Mouse (Mus musculus) leukemia stem cell, adult 10-12 weeks (primary cell): ENCODE measurements around the gene Olfr1250. TPM values are rescaled to one million over a fixed set of nuclear protein-coding genes. Genes with fewer than 3 reads are reported as not detected.

Source experiments
- polyA plus RNA-seq: library from polyadenylated mRNA; stranded (reverse); fragments of >175 nt; gene quantifications from 2 replicates; pipeline ENCODE4 v1.2.3, GENCODE M21; 2012; ENCODE audit warnings: low replicate concordance

Olfr1250 gene
- polyA plus RNA-seq, result not detected in 2 replicates

DNA sequence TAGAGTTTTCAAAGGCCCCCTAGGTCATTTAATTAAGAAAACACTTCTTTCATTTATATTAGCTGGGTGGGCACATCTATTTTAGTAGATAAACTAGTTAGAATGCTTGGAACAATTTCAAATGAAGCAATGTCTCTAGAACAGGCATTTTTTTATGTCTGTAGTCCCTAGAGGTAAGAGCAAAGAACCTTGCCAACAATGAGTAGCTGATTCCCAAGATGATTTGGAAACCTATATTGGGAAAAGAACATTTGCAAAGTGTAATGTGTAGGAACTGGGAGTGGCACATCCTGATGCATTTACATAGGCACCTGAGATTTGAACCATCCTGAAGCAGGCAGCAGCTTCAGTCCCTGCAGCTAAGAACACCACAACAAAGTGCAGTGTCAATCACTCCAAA, at the start of gene Olfr1250:
Gene Olfr1250 (minus strand): TSS at position 101 of the 400 bp plus-strand sequence.

DNA sequence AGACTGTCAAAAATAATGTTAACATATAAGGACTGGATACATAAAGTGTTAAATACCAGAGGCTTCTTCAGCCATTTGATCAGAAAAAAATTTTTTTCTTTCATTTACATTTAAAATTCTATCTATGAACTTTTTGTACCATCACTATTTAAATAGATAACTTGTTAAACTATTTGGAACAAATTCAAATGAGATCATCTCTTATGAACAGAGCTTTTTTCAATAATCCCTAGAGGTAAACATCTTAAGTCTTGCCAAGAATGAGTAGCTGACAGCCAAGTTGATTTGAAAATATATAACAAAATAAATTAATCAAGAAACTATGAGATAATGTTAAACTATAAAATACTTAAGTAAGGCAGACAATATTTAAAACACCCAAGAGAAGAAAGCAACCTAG, 10.6 kb upstream of the Olfr1250 start, which contains the start of gene Olfr1251:
Gene Olfr1251 (minus strand): TSS at position 101 of the 400 bp plus-strand sequence.

GRCm38 (mm10) chr2:89634883-89635282, 26.4 kb downstream of the Olfr1250 start, which contains the start of gene Olfr1249:
Olfr1249 (minus strand) TSS chr2:89634983.

DNA sequence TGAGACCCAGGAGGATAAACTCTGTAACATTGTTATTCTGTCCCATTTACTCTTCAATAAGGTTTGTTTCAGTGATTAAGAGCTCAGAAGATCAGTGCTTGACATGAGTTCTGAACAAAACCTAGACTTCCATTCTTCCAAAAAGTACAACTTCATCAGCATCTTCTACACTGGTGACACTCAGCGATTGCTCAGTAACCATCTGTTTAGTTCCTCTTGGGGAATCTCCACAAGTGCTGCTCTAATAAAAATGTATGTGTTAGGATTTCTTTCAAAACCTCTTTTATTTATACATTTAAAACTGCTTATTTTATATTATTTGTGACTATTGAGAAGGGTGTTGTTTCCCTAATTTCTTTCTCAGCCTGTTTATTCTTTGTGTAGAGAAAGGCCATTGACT, 43.1 kb downstream of the Olfr1250 start, which contains the start of gene Olfr1248:
Gene Olfr1248 (minus strand): TSS at position 101 of the 400 bp plus-strand sequence.

DNA sequence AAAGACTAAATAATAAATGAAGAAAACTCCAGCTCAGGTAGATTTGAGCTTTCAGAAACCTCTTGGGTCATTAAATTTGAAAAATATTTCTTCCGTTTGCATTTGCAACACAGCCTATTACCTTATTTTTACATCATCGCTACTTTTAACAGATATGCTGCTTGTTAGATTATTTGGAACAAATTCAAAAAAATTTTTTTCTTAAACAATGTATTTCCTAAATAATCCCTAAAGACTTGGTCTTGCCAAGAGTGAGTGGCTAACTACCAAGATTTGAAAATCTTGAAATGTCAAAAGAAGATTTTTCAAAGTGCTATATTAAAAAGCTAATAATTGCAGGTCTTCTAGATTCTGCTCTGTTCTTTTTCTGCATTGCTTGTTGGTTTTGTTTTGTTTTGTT, 47.2 kb downstream of the Olfr1250 start, which contains the start of gene Olfr1247:
Gene Olfr1247 (minus strand): TSS at position 101 of the 400 bp plus-strand sequence.

Other genes with a start within 250 kb of the Olfr1250 start
- gene Olfr1239, start 241.1 kb downstream of the Olfr1250 start, polyA plus RNA-seq, result not detected in 2 replicates
- not detected in 2 replicates for gene Olfr1240, start 218.5 kb downstream of the Olfr1250 start, polyA plus RNA-seq
- not detected in 2 replicates for gene Olfr1241, start 174.3 kb downstream of the Olfr1250 start, polyA plus RNA-seq
- not detected in 2 replicates for gene Olfr1242, start 163.1 kb downstream of the Olfr1250 start, polyA plus RNA-seq
- gene Olfr1243, start 130.0 kb downstream of the Olfr1250 start, polyA plus RNA-seq, result not detected in 2 replicates
- not detected in 2 replicates for gene Olfr1245, start 83.0 kb downstream of the Olfr1250 start, polyA plus RNA-seq
- not detected in 2 replicates for gene Olfr1246, start 68.3 kb downstream of the Olfr1250 start, polyA plus RNA-seq
- not detected in 2 replicates for gene Olfr1247, start 47.3 kb downstream of the Olfr1250 start, polyA plus RNA-seq
- gene Olfr1248, start 43.2 kb downstream of the Olfr1250 start, polyA plus RNA-seq, result not detected in 2 replicates
- gene Olfr1249, start 26.5 kb downstream of the Olfr1250 start, polyA plus RNA-seq, result not detected in 2 replicates
- not detected in 2 replicates for gene Olfr1251, start 10.5 kb upstream of the Olfr1250 start, polyA plus RNA-seq
- not detected in 2 replicates for gene Olfr1252, start 63.5 kb upstream of the Olfr1250 start, polyA plus RNA-seq
- gene Olfr1253, start 95.6 kb upstream of the Olfr1250 start, polyA plus RNA-seq, result 0.05 TPM in 1 of 2 replicates, not detected in the other
- not detected in 2 replicates for gene Olfr1254, start 132.2 kb upstream of the Olfr1250 start, polyA plus RNA-seq
- not detected in 2 replicates for gene Olfr1255, start 150.6 kb upstream of the Olfr1250 start, polyA plus RNA-seq
- gene Olfr1256, start 180.1 kb upstream of the Olfr1250 start, polyA plus RNA-seq, result not detected in 2 replicates
- gene Olfr48, start 186.7 kb upstream of the Olfr1250 start, polyA plus RNA-seq, result not detected in 2 replicates
- gene Olfr1257, start 217.0 kb upstream of the Olfr1250 start, polyA plus RNA-seq, result not detected in 2 replicates